Comparison of ENCODE assay signal across 13 mouse cellular contexts in the genomic region with DNA sequence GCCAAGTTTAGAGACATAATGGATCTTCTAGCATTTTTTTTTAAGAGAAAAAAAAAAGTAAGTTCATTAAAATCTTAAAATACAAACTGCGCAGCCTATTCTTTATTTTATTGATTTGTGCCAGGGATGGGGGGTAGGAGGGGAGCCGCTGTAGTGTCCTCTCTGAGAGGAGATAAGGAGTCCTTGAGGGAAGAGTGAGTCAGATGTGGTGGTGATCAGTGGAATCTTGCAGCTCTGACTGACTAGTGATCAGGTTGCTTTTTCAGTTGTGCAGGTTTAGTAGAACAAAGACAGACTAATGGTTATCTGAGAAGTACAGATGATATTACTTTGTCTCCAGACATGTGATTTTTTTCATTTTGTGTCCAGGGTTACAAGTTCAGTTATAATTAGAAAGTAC. TPM values are rescaled to one million over a fixed set of nuclear protein-coding genes. Genes with fewer than 3 reads are reported as not detected.
"Had no signal": no experiment of that assay in that cellular context is flagged by ENCODE, and none has a peak within 500 bp of the region (broad histone marks: within the 10 kb centered on the region; RNA-seq: fewer than 3 reads in every experiment).

No protein-coding gene starts in this region.

- H3K9ac ChIP-seq: kidney, embryonic 15.5 days; limb, embryonic 15.5 days; liver, embryonic 13.5 days; liver, postnatal 0 days; lung, embryonic 15.5 days; midbrain, embryonic 15.5 days had no signal

- H3K4me1 ChIP-seq: kidney, embryonic 15.5 days; limb, embryonic 15.5 days; liver, embryonic 13.5 days; lung, embryonic 15.5 days; midbrain, embryonic 10.5 days; midbrain, embryonic 15.5 days had no signal

- H3K27ac ChIP-seq: kidney, embryonic 15.5 days; left cerebral cortex, adult 2 months; limb, embryonic 15.5 days; liver, embryonic 13.5 days; lung, embryonic 15.5 days; midbrain, embryonic 10.5 days; midbrain, embryonic 15.5 days had no signal

- DNase-seq: kidney, postnatal 14 days; liver, embryonic 13.5 days; liver, postnatal 0 days; right cerebral cortex, postnatal 14 days; thymus, postnatal 36 days had no signal

- H3K9me3 ChIP-seq: kidney, embryonic 15.5 days; limb, embryonic 15.5 days; liver, embryonic 13.5 days; lung, embryonic 15.5 days; midbrain, embryonic 10.5 days; midbrain, embryonic 15.5 days had no signal

- H3K4me3 ChIP-seq: kidney, embryonic 15.5 days; left cerebral cortex, adult 2 months; limb, embryonic 15.5 days; liver, embryonic 13.5 days; lung, embryonic 15.5 days; midbrain, embryonic 10.5 days; midbrain, embryonic 15.5 days had no signal

- H3K4me2 ChIP-seq: kidney, embryonic 15.5 days; limb, embryonic 15.5 days; liver, embryonic 13.5 days; lung, embryonic 15.5 days; midbrain, embryonic 15.5 days had no signal

- H3K27me3 ChIP-seq: kidney, embryonic 15.5 days; limb, embryonic 15.5 days; liver, embryonic 13.5 days; lung, embryonic 15.5 days; midbrain, embryonic 15.5 days had no signal

- ATAC-seq: liver, postnatal 0 days; midbrain, embryonic 15.5 days had no signal

RNA-seq across cellular contexts. Expression of gene Stap1, which starts 41.5 kb away (rescaled TPM):
- total RNA-seq: layer of hippocampus, postnatal 14 days; left cerebral cortex, postnatal 25 days had no signal
